Mouse (Mus musculus) CD4-positive helper T cell, adult 2 months (primary cell): ENCODE data around the gene Upk1b.

Experiments
- DNase-seq: peaks from one replicate; pipeline ENCODE4 v3.0.0-alpha.2; 2012; ENCODE audit warnings: low read depth, missing footprints, low spot score

Upk1b gene

GRCm38 (mm10) chr16:38761972-38762371 lies 38.2 kb downstream of the Upk1b start:
- no peak for DNase-seq

GRCm38 (mm10) chr16:38760834-38761375 lies 39.2 kb downstream of the Upk1b start:
- DNase-seq, result no peak

- no peak for DNase-seq
These were observed 39.9 kb downstream of the Upk1b start for GRCm38 (mm10) chr16:38760239-38760638.

GRCm38 (mm10) chr16:38758104-38758861 lies 41.8 kb downstream of the Upk1b start:
- no peak for DNase-seq

- DNase-seq, result no peak
These were observed 42.5 kb downstream of the Upk1b start for GRCm38 (mm10) chr16:38757626-38758025.

- DNase-seq, result no peak
These were observed 43.6 kb downstream of the Upk1b start for GRCm38 (mm10) chr16:38756572-38756971.

- DNase-seq, result no peak
These were observed 44.0 kb downstream of the Upk1b start for GRCm38 (mm10) chr16:38756177-38756503.

GRCm38 (mm10) chr16:38755452-38756176 lies 44.5 kb downstream of the Upk1b start:
- peak; percentile 11 for DNase-seq

GRCm38 (mm10) chr16:38753631-38754030 lies 46.5 kb downstream of the Upk1b start:
- DNase-seq, result no peak

- no peak for DNase-seq
These were observed 49.3 kb downstream of the Upk1b start for GRCm38 (mm10) chr16:38750803-38751202.

- DNase-seq, result no peak
These were observed 56.0 kb downstream of the Upk1b start for GRCm38 (mm10) chr16:38743941-38744673.

- peak; percentile 41 for DNase-seq
These were observed 57.4 kb downstream of the Upk1b start for GRCm38 (mm10) chr16:38742659-38743131.

- DNase-seq, result peak; percentile 53
These were observed 57.9 kb downstream of the Upk1b start, which contains the start of gene B4galt4 for GRCm38 (mm10) chr16:38742113-38742658. Gene B4galt4 (plus strand): TSS chr16:38742264.

GRCm38 (mm10) chr16:38741204-38741903 lies 58.8 kb downstream of the Upk1b start:
- no peak for DNase-seq

GRCm38 (mm10) chr16:38730921-38731320 lies 69.2 kb downstream of the Upk1b start:
- peak; percentile 38 for DNase-seq

- peak; percentile 64 for DNase-seq
These were observed 70.4 kb downstream of the Upk1b start for GRCm38 (mm10) chr16:38729610-38730288.

GRCm38 (mm10) chr16:38729139-38729538 lies 71.0 kb downstream of the Upk1b start:
- no peak for DNase-seq

GRCm38 (mm10) chr16:38728576-38729132 lies 71.5 kb downstream of the Upk1b start:
- no peak for DNase-seq

GRCm38 (mm10) chr16:38724974-38725373 lies 75.2 kb downstream of the Upk1b start:
- no peak for DNase-seq

- no peak for DNase-seq
These were observed 75.9 kb downstream of the Upk1b start for GRCm38 (mm10) chr16:38724256-38724655.
